Mouse (Mus musculus) cerebellum, adult 9-11 months (tissue): ENCODE measurements around the gene Serinc5.

Experiments
- DNase-seq: peaks from one replicate; pipeline ENCODE4 v3.0.0; 2022

The Serinc5 gene

DNA sequence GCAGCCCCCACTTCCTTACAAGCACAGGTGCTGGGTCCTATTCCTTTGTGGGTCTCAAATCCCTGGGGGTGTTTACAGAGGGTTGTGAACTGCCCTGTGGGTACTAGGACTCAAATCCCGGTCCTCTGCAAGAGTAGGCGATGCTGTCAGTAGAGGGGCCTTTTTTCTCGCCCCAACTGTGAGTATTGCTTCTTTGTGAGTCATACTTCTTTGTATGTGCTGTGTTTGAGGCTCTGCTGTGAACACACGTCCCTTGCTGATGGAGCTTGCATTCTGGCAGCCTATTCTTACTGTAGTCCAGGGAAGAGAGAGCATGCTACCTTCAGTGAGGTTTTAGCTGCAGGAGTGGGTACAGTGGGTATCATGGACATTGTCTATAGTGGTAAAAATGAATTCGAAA, 4.3 kb downstream of the Serinc5 start:
- DNase-seq, result no peak

- no peak for DNase-seq
These were observed 5.6 kb downstream of the Serinc5 start for GRCm38 (mm10) chr13:92616459-92616858.

GRCm38 (mm10) chr13:92626196-92626595, 15.3 kb downstream of the Serinc5 start:
- DNase-seq, result peak; percentile 0

- no peak for DNase-seq
These were observed 15.8 kb downstream of the Serinc5 start for GRCm38 (mm10) chr13:92626725-92627124.

DNA sequence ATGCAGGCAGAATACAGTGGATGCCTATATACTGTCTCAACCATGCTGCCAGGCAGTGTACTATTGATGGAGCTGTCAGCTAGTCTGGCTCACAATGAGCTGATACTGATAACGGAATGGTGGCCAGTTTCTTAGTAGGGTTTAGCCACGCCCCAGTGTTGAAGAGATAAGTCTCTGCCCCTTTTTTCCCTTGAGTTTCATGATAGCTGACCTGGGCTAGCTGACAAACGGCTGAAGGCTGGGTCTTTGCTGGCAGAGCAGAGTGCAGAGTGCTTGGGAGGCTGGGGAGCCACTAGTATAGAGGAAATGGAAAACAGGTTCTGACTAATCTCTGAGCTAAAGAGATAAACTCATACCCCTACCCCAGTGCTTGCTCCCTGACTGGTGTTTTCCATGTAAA, 18.6 kb downstream of the Serinc5 start:
- DNase-seq, result no peak

GRCm38 (mm10) chr13:92631450-92631849, 20.6 kb downstream of the Serinc5 start:
- DNase-seq, result no peak

DNA sequence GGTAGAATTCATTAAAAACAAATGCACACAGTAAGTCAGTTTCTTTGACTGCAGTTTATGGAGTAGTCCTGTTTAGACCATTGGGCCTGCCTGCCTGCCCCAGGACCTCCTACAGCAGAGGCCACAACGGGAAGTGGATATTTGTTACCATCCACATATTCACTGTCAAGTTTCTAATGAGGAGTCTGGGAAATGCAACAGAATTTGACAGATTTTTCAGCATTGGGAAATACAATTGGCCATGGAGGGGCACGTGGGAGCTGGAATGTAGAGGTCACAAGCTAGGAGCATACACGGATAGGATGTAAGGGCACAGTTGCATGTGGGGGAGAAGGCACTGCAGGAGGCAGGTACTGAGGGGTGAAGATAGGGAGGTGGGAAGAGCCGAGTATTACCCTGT, 21.7 kb downstream of the Serinc5 start:
- DNase-seq, result peak; percentile 0

- peak; percentile 1 for DNase-seq
These were observed 24.1 kb downstream of the Serinc5 start for GRCm38 (mm10) chr13:92635040-92635439.

DNA sequence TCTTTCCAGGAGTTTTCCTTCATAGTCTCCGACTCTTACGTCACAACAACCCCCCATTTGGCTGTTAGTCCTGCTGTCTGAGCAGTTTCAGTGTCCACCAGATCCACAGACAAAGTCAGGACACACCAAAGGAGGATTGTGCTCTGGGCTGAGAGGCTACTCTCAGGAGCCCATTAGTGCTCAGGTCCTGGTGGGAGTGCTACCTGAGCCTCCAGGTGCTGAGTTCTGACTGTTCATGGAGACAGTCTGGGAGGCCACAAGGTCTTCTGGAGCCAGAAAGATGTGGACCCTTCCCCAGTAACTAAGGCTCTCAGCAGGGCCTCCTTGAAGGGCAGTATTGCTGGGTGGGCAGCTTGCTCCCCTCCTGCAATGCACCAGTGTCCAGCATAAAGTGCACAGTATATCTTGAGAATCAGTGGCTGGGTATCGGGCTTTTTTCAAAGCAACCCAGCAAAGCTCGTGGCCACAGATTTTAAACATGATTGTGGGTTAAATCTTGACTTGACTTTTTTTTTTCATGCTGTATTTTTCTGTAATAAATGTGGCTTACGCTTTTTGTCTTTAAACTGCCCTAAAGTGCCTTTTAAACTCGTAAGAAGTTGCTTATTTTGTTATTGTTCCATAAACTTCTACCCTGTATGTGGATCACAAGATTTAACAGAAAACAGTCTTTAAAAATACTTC, 25.5 kb downstream of the Serinc5 start:
- no peak for DNase-seq

GRCm38 (mm10) chr13:92636910-92637275, 26.0 kb downstream of the Serinc5 start:
- DNase-seq, result peak; percentile 2

- DNase-seq, result no peak
These were observed 28.5 kb downstream of the Serinc5 start for GRCm38 (mm10) chr13:92639093-92640014.

DNA sequence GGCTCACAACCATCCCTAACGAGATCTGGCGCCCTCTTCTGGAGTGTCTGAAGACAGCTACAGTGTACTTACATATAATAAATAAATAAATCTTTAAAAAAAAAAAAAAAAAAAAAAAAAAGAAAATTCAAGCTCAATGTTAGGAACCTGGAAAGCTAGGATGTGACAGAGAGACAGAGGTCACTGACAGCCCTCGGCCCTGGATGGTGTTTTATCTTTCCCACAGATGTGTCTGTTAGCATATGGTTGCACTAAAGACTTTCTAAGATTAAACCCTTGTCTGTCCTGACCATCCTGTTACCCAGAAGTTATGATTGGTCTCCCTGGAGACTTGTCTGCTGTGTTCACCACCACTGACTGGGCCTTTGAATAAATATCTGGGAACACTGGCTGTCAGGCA, 33.3 kb downstream of the Serinc5 start:
- DNase-seq, result no peak

- no peak for DNase-seq
These were observed 33.9 kb downstream of the Serinc5 start for GRCm38 (mm10) chr13:92644753-92645152.

DNA sequence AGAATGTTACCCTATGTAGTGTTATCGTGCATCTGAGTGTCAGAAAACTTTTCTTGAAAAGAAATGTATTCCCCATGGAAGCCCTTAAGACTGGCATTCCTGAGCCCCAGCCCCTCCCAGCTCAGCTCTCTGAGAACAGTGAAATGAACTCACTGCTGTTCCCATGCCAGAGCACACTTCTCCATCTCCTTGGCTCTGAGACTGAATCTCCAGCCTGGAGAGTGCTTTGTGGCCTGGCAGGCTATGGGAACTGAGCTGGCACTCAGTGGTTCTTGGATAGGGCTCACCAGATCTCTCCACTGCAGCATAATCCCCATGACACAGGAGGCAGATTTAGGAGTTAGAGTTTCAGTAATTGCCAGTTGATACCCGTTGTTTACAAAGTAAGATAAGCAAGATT, 36.8 kb downstream of the Serinc5 start:
- peak; percentile 65 for DNase-seq

- DNase-seq, result no peak
These were observed 38.2 kb downstream of the Serinc5 start for GRCm38 (mm10) chr13:92649111-92649510.

DNA sequence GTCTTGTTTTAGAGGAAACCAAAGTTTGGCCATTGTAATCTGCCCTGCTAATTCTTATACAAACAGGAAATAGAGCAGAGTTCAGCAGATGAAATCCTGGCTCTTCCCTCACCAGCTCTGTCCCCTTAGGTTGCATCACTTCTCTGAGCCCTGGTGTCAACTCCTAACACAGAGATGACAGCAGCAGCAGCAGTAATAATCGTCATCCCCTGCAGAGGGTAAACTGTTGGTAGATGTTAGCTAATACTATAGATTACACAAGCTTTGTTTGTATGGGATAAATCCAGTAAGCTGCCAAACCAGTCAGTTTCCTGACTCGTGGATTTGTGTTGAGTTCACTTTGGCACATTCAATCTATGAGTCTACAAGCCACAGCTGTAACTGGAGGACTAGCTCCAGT, 40.1 kb downstream of the Serinc5 start:
- no peak for DNase-seq

DNA sequence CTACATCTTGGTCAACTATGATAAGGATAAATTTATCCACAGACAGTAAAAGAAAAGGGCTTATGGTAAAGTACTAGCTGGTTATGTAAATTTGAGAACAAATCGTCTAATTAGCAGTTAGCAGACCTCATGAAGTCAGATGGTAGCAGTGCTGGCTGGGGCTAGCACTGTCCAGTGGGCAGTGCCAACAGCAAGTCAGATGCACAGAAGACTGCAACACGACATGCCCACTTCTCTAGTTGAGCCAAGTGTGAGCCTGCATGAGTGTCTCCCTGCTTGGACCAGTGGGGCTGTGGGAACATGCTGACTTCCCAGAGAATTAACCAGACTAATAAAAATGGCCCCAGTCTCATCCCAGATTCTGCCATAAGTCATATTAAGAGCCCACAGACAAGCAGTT, 41.6 kb downstream of the Serinc5 start:
- no peak for DNase-seq

- DNase-seq, result no peak
These were observed 42.4 kb downstream of the Serinc5 start for GRCm38 (mm10) chr13:92653283-92653682.

GRCm38 (mm10) chr13:92656815-92657513, 46.1 kb downstream of the Serinc5 start:
- peak; percentile 27 for DNase-seq

DNA sequence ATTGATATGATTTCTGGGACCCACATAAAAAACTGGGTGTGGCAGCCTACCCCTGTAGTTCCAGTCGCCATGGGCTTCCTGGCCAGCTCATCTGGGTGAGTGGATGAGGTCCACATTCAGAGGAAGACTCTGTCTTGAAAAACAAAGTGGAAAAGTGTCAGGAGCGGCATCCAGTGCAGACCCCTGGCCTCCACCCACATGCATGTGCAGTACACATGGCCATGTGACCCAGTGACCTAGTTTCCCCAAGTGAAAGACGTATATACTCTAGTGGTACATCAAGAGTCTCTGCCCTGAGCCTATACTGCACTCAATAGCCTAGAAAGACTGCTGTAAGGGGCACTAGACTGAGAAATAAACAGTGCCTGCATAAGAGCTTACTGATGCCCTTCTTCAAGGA, 48.7 kb downstream of the Serinc5 start:
- no peak for DNase-seq

- no peak for DNase-seq
These were observed 51.8 kb downstream of the Serinc5 start for GRCm38 (mm10) chr13:92662555-92663286.

DNA sequence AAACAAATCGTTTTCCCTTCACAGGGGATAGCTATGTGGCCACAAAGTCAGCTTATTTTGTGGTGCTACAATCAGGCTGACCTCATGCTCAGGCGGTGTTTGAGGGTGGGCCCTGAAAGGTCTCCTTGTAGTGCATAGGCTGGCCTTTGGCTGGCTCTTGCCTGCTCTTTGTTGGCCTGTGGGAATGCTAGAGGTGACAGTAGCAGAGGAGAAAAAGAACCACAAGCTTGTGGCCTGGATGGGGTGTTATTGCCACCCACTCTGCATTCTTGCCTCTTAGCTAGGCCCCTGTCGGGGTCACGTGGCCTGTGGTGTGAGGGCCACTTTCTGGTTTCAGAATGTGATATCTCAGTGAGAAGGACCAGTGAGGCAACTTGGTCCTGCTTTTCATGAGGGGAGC, 54.1 kb downstream of the Serinc5 start:
- no peak for DNase-seq
